Comparison of ENCODE assay signal across 8 mouse cellular contexts in genomic region chr17:57247393-57248200, GRCm38 (mm10). TPM values are rescaled to one million over a fixed set of nuclear protein-coding genes. Genes with fewer than 3 reads are reported as not detected.
DNase-seq lines count a peak whose midpoint lies in the region; ATAC-seq and TF ChIP-seq lines count a peak whose summit lies in the region.

No protein-coding gene starts in this region.

- under 1% methylated on average over 46 of the region's 46 CpGs for WGBS in bone marrow, adult 2 months
- WGBS in embryonic facial prominence, embryonic 15.5 days: under 1% methylated on average over 46 of the region's 46 CpGs
- WGBS in limb, embryonic 14.5 days: 1% methylated on average over 45 of the region's 46 CpGs
- WGBS in midbrain, postnatal 0 days: under 1% methylated on average over 46 of the region's 46 CpGs

- H3K4me3 ChIP-seq in bone marrow, adult 2 months (replicated peaks; ENCODE audit: control insufficient read depth, low read depth, low read length): peak overlapping the region; percentile 95
- peak overlapping the region; percentile 80 for H3K4me3 ChIP-seq in embryonic facial prominence, embryonic 15.5 days (replicated peaks)
- H3K4me3 ChIP-seq in limb, embryonic 14.5 days (replicated peaks; ENCODE audit: low read length): peak overlapping the region; percentile 70
- peak overlapping the region; percentile 57 for H3K4me3 ChIP-seq in midbrain, postnatal 0 days (ENCODE audit: low read depth, low read length)

- DNase-seq in 416B (ENCODE audit: low read depth): peak; percentile 100
- peak; percentile 100 for DNase-seq in heart, adult 8-10 months (ENCODE audit: low spot score)
- peak; percentile 99 for DNase-seq in kidney, adult 9 months
- DNase-seq in limb, embryonic 14.5 days (ENCODE audit: low spot score): peak; percentile 99
- peak; percentile 100 for DNase-seq in midbrain, postnatal 0 days (ENCODE audit: low spot score)
- peak; percentile 71 to 75 for DNase-seq in spleen, postnatal 14 days (ENCODE audit: low spot score in 2 of 2)

- peaks cover 5% of the 10 kb centered on the region; the same call in 1 of the 2 replicates for H3K4me1 ChIP-seq in bone marrow, adult 2 months (ENCODE audit: control insufficient read depth, insufficient read depth, low read length)
- peaks cover 27% of the 10 kb centered on the region for H3K4me1 ChIP-seq in embryonic facial prominence, embryonic 15.5 days
- peaks cover 16% of the 10 kb centered on the region for H3K4me1 ChIP-seq in limb, embryonic 14.5 days (ENCODE audit: control insufficient read depth, insufficient read depth, low read length)
- peaks cover 14% of the 10 kb centered on the region; the same call in 1 of the 2 replicates for H3K4me1 ChIP-seq in midbrain, postnatal 0 days (ENCODE audit: insufficient read depth, low read length)

- no peak for TF ChIP-seq CTCF in bone marrow, adult 2 months (IDR thresholded peaks at IDR 0.05; ENCODE audit: control insufficient read depth, insufficient read depth, low read length)
- TF ChIP-seq CTCF in midbrain, postnatal 0 days (IDR thresholded peaks at IDR 0.05): peak; percentile 35; the same call in 1 of the 2 replicates

- peaks cover 19% of the 10 kb centered on the region for H3K36me3 ChIP-seq in embryonic facial prominence, embryonic 15.5 days
- H3K36me3 ChIP-seq in limb, embryonic 14.5 days (ENCODE audit: control insufficient read depth, insufficient read depth, low read length): peaks cover 14% of the 10 kb centered on the region
- H3K36me3 ChIP-seq in midbrain, postnatal 0 days (ENCODE audit: insufficient read depth, low read length): peaks cover 2% of the 10 kb centered on the region; the same call in 1 of the 2 replicates

- no peaks in the 10 kb centered on the region for H3K9me3 ChIP-seq in embryonic facial prominence, embryonic 15.5 days (replicated peaks)
- no peaks in the 10 kb centered on the region for H3K9me3 ChIP-seq in limb, embryonic 14.5 days (ENCODE audit: control insufficient read depth, low read length)
- H3K9me3 ChIP-seq in midbrain, postnatal 0 days (ENCODE audit: low read length): no peaks in the 10 kb centered on the region

- ATAC-seq in embryonic facial prominence, embryonic 15.5 days (ENCODE audit: insufficient number of reproducible peaks, low FRiP score, low TSS enrichment, low read depth): peak; percentile 93
- peak; percentile 93 for ATAC-seq in limb, embryonic 14.5 days (ENCODE audit: low FRiP score, low read depth)
- ATAC-seq in midbrain, postnatal 0 days (ENCODE audit: low FRiP score): peak; percentile 95

- H3K4me2 ChIP-seq in embryonic facial prominence, embryonic 15.5 days (replicated peaks): peak overlapping the region; percentile 84
- peak overlapping the region; percentile 86 for H3K4me2 ChIP-seq in limb, embryonic 14.5 days (replicated peaks; ENCODE audit: low read depth, low read length, severe bottlenecking)
- H3K4me2 ChIP-seq in midbrain, postnatal 0 days (ENCODE audit: low read depth, low read length, poor library complexity, severe bottlenecking): peak overlapping the region; percentile 98

- TF ChIP-seq POLR2A in bone marrow, adult 2 months (IDR thresholded peaks at IDR 0.05; ENCODE audit: borderline replicate concordance, control insufficient read depth, low read depth, low read length): peak; percentile 81; the same call in 1 of the 2 replicates
- TF ChIP-seq POLR2A in limb, embryonic 14.5 days (IDR thresholded peaks at IDR 0.05; ENCODE audit: borderline replicate concordance, extremely low read depth, insufficient read depth, insufficient read length): peak; percentile 47; the same call in 1 of the 2 replicates

- no peaks in the 10 kb centered on the region for H3K27me3 ChIP-seq in embryonic facial prominence, embryonic 15.5 days
- H3K27me3 ChIP-seq in limb, embryonic 14.5 days (ENCODE audit: control insufficient read depth, insufficient read depth, low read length): no peaks in the 10 kb centered on the region
- H3K27me3 ChIP-seq in midbrain, postnatal 0 days (ENCODE audit: insufficient read depth, low read length): peaks cover 8% of the 10 kb centered on the region; the same call in 1 of the 2 replicates

- peak overlapping the region; percentile 71 for H3K27ac ChIP-seq in bone marrow, adult 2 months (ENCODE audit: control insufficient read depth, insufficient read depth, low read depth, low read length, poor library complexity)
- peak overlapping the region; percentile 97 for H3K27ac ChIP-seq in embryonic facial prominence, embryonic 15.5 days (replicated peaks)
- H3K27ac ChIP-seq in limb, embryonic 14.5 days (replicated peaks; ENCODE audit: low read depth, low read length): peak overlapping the region; percentile 96
- H3K27ac ChIP-seq in midbrain, postnatal 0 days (ENCODE audit: low read depth, low read length): peak overlapping the region; percentile 93

- H3K9ac ChIP-seq in embryonic facial prominence, embryonic 15.5 days: peak overlapping the region; percentile 68
- H3K9ac ChIP-seq in limb, embryonic 14.5 days (ENCODE audit: low read depth, low read length, severe bottlenecking): peak overlapping the region; percentile 77
- H3K9ac ChIP-seq in midbrain, postnatal 0 days (replicated peaks; ENCODE audit: low read length, poor library complexity, severe bottlenecking): peak overlapping the region; percentile 73

RNA-seq across cellular contexts. Expression of gene Gpr108, which starts 0.6 kb away (rescaled TPM):
- polyA plus RNA-seq in bone marrow, adult 2 months (2011; ENCODE audit: insufficient read depth, insufficient read length, low replicate concordance, missing spikeins): 15.7 and 37.5 TPM in 2 replicates
- 39.4 and 41.7 TPM in 2 replicates for polyA plus RNA-seq in embryonic facial prominence, embryonic 15.5 days (2015; fragmentation: Nextera tagmentation; extraction: Ambion mirVana)
- 10 to 100 TPM; 29.1 to 35.0 (median 31.0) TPM for total RNA-seq in heart, adult 8-10 months (2022)
- polyA plus RNA-seq in limb, embryonic 14.5 days (2012; rRNA removed): 36.4 and 42.7 TPM in 2 replicates
- 39.6 and 40.8 TPM in 2 replicates for polyA plus RNA-seq in limb, embryonic 14.5 days (2014; fragmentation: Nextera tagmentation; extraction: Ambion mirVana)
- 19.2 and 20.9 TPM in 2 replicates for total RNA-seq in midbrain, postnatal 0 days (2014; rRNA removed)
- 22.6 and 23.1 TPM in 2 replicates for polyA plus RNA-seq in midbrain, postnatal 0 days (2015; fragmentation: Nextera tagmentation; extraction: Ambion mirVana)

RNA-seq across cellular contexts. Expression of gene Trip10, which starts 1.7 kb away (rescaled TPM):
- 7.0 and 15.4 TPM in 2 replicates for polyA plus RNA-seq in bone marrow, adult 2 months (2011; ENCODE audit: insufficient read depth, insufficient read length, low replicate concordance, missing spikeins)
- polyA plus RNA-seq in embryonic facial prominence, embryonic 15.5 days (2015; fragmentation: Nextera tagmentation; extraction: Ambion mirVana): 36.8 and 41.7 TPM in 2 replicates
- total RNA-seq in heart, adult 8-10 months (2022): 100 to 1,000 TPM; 117 to 154 (median 134) TPM
- polyA plus RNA-seq in limb, embryonic 14.5 days (2012; rRNA removed): 40.5 and 46.9 TPM in 2 replicates
- 27.1 and 29.8 TPM in 2 replicates for polyA plus RNA-seq in limb, embryonic 14.5 days (2014; fragmentation: Nextera tagmentation; extraction: Ambion mirVana)
- total RNA-seq in midbrain, postnatal 0 days (2014; rRNA removed): 3.8 and 5.5 TPM in 2 replicates
- 5.4 and 5.5 TPM in 2 replicates for polyA plus RNA-seq in midbrain, postnatal 0 days (2015; fragmentation: Nextera tagmentation; extraction: Ambion mirVana)

RNA-seq across cellular contexts. Expression of gene C3, which starts 19.7 kb away (rescaled TPM):
- polyA plus RNA-seq in bone marrow, adult 2 months (2011; ENCODE audit: insufficient read depth, insufficient read length, low replicate concordance, missing spikeins): 68.1 and 221 TPM in 2 replicates
- polyA plus RNA-seq in embryonic facial prominence, embryonic 15.5 days (2015; fragmentation: Nextera tagmentation; extraction: Ambion mirVana): 1.0 and 1.8 TPM in 2 replicates
- 100 to 1,000 TPM in 2 of 4 experiments, 10 to 100 TPM in 2; 65.8 to 155 (median 120) TPM for total RNA-seq in heart, adult 8-10 months (2022)
- 0.85 and 1.6 TPM in 2 replicates for polyA plus RNA-seq in limb, embryonic 14.5 days (2012; rRNA removed)
- polyA plus RNA-seq in limb, embryonic 14.5 days (2014; fragmentation: Nextera tagmentation; extraction: Ambion mirVana): 0.46 and 0.52 TPM in 2 replicates
- total RNA-seq in midbrain, postnatal 0 days (2014; rRNA removed): 0.49 and 8.6 TPM in 2 replicates
- 1.7 and 2.9 TPM in 2 replicates for polyA plus RNA-seq in midbrain, postnatal 0 days (2015; fragmentation: Nextera tagmentation; extraction: Ambion mirVana)

RNA-seq across cellular contexts. Expression of gene Vav1, which starts 31.3 kb away (rescaled TPM):
- 67.9 and 112 TPM in 2 replicates for polyA plus RNA-seq in bone marrow, adult 2 months (2011; ENCODE audit: insufficient read depth, insufficient read length, low replicate concordance, missing spikeins)
- polyA plus RNA-seq in embryonic facial prominence, embryonic 15.5 days (2015; fragmentation: Nextera tagmentation; extraction: Ambion mirVana): 4.3 and 4.4 TPM in 2 replicates
- total RNA-seq in heart, adult 8-10 months (2022): 1 to 10 TPM; 1.1 to 1.9 (median 1.4) TPM
- 2.6 and 3.3 TPM in 2 replicates for polyA plus RNA-seq in limb, embryonic 14.5 days (2012; rRNA removed)
- 3.8 and 4.6 TPM in 2 replicates for polyA plus RNA-seq in limb, embryonic 14.5 days (2014; fragmentation: Nextera tagmentation; extraction: Ambion mirVana)
- 1.5 and 2.7 TPM in 2 replicates for total RNA-seq in midbrain, postnatal 0 days (2014; rRNA removed)
- 1.7 and 2.0 TPM in 2 replicates for polyA plus RNA-seq in midbrain, postnatal 0 days (2015; fragmentation: Nextera tagmentation; extraction: Ambion mirVana)

RNA-seq across cellular contexts. Expression of gene Tnfsf14, which starts 53.6 kb away (rescaled TPM):
- 7.0 and 12.8 TPM in 2 replicates for polyA plus RNA-seq in bone marrow, adult 2 months (2011; ENCODE audit: insufficient read depth, insufficient read length, low replicate concordance, missing spikeins)
- polyA plus RNA-seq in embryonic facial prominence, embryonic 15.5 days (2015; fragmentation: Nextera tagmentation; extraction: Ambion mirVana): 0.28 TPM in 1 of 2 replicates, not detected in the other
- under 1 TPM in 1 of 4 experiments, not detected in 3; 0.20 TPM for total RNA-seq in heart, adult 8-10 months (2022)
- 0.17 and 0.20 TPM in 2 replicates for polyA plus RNA-seq in limb, embryonic 14.5 days (2012; rRNA removed)
- not detected in 2 replicates for polyA plus RNA-seq in limb, embryonic 14.5 days (2014; fragmentation: Nextera tagmentation; extraction: Ambion mirVana)
- not detected in 2 replicates for total RNA-seq in midbrain, postnatal 0 days (2014; rRNA removed)
- not detected in 2 replicates for polyA plus RNA-seq in midbrain, postnatal 0 days (2015; fragmentation: Nextera tagmentation; extraction: Ambion mirVana)

Comparison
In these comparisons a context has a peak if more than half of its experiments do, and no peak if none do; other contexts are left out.
1. Peak in every context shown above with its lines: DNase-seq, ATAC-seq, H3K4me3 ChIP-seq and H3K27ac ChIP-seq.
2. RNA of gene C3, which starts 19.7 kb away (polyA plus RNA-seq): 68.1 to 221 TPM in bone marrow, adult 2 months; 1.7 to 2.9 TPM in midbrain, postnatal 0 days, 1.0 to 1.8 TPM in embryonic facial prominence, embryonic 15.5 days and 0.46 to 1.6 TPM in limb, embryonic 14.5 days; every median in the first group is over 10 times any median in the second.